Mouse (Mus musculus) lung, embryonic 14.5 days (tissue): Measurements from ENCODE around the gene Chn1. TPM values are rescaled to one million over a fixed set of nuclear protein-coding genes. Genes with fewer than 3 reads are reported as not detected.
A peak's percentile ranks its signal among the peaks of the same experiment; 100 is the strongest.

ENCODE experiments used
- ATAC-seq: fragments of 200-750 bp; cut with Nextera tagmentation; 2 replicates; pipeline ENCODE4 v1.8.0; 2017; ENCODE audit warnings: mild to moderate bottlenecking, moderate TSS enrichment, moderate library complexity; ENCODE audit not compliant: insufficient read depth
- DNase-seq: peaks from one replicate; pipeline ENCODE4 v3.0.0-alpha.2; 2015
- H3K27ac ChIP-seq: fragments of 300-500 bp; sonication (generic); 2 replicates; pipeline ENCODE4 v1.5.1; 2014; ENCODE audit warnings: low read depth, mild to moderate bottlenecking, moderate library complexity
- H3K27me3 ChIP-seq: fragments of 300-500 bp; sonication (generic); 2 replicates; pipeline ENCODE4 v1.6.1; 2014; ENCODE audit warnings: low read length, control low read depth; ENCODE audit not compliant: insufficient read depth
- H3K36me3 ChIP-seq: fragments of 300-500 bp; sonication (generic); 2 replicates; pipeline ENCODE4 v1.6.1; 2014; ENCODE audit warnings: control low read depth; ENCODE audit not compliant: insufficient read depth
- H3K4me1 ChIP-seq: fragments of 300-500 bp; sonication (generic); 2 replicates; pipeline ENCODE4 v1.6.1; 2014; ENCODE audit warnings: antibody characterized with exemption, control low read depth; ENCODE audit not compliant: insufficient read depth
- H3K4me2 ChIP-seq: fragments of 300-500 bp; sonication (generic); 2 replicates; pipeline ENCODE4 v1.6.1; 2014; ENCODE audit warnings: mild to moderate bottlenecking
- H3K4me3 ChIP-seq: fragments of 300-500 bp; sonication (generic); 2 replicates; pipeline ENCODE4 v1.5.1; 2014; ENCODE audit warnings: low read depth, low read length
- H3K9ac ChIP-seq: fragments of 300-500 bp; sonication (generic); 2 replicates; pipeline ENCODE4 v1.6.1; 2014
- H3K9me3 ChIP-seq: fragments of 300-500 bp; sonication (generic); 2 replicates; pipeline ENCODE4 v1.6.1; 2016; ENCODE audit warnings: low read depth, low read length, control low read depth
- CTCF ChIP-seq: IDR thresholded peaks from 2 replicates; pipeline ENCODE4 v1.5.1; 2016; ENCODE audit warnings: antibody characterized with exemption, low read depth
- WGBS: fragments of 180-500 bp; shearing (Covaris S2); extraction: QIAGEN DNeasy Blood & Tissue Kit; methylation state at CpG from one replicate; pipeline ENCODE4 v1.1.7; 2014; 5-methylcytosine and 5-hydroxymethylcytosine counted together
- polyA plus RNA-seq: library from polyadenylated mRNA; unstranded; fragments of >200 nt; fragmentation: Nextera tagmentation; extraction: Ambion mirVana; gene quantifications from 2 replicates; pipeline ENCODE4 v1.2.1, GENCODE M21; 2014

Chn1 gene
- polyA plus RNA-seq, 1 experiment from 2014 or later, result 56.4 TPM

DNA sequence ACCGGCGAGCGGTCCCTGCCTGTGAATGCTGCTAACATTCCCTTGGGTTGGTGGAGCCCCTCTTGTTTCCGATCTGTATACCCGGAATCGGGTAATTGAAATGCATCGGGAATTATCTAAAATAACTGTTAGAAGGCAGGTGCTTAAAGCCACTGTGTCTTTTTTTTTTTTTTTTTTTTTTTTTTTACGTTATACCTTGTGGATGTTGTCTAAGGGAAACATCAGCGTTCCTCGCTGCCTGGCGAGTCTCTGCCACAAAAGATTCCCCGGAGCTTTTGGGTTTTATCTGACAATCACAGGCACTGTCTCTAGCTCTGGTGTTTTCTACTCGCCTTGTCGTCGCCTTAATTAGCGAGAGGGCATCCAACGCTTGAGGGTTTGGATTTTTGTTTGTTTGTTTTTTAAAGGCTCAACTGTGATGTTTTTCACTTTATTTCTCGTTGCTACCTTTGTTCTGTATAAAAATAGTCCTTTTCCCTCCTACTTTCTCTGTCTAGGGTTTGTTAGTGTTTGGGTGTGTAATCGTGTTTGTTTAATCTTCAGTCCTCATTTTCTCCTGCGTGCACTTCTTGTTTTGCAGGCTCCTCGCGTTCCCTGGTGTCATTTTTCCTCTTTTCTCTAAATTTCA, 651 bp upstream of the Chn1 start:
- Histone ChIP-seq H3K4me1 (no peaks in the 10 kb centered on the region), H3K4me3 (peak overlapping the region; percentile 76)
- WGBS, result under 1% methylated on average over 22 of the region's 22 CpGs

DNA sequence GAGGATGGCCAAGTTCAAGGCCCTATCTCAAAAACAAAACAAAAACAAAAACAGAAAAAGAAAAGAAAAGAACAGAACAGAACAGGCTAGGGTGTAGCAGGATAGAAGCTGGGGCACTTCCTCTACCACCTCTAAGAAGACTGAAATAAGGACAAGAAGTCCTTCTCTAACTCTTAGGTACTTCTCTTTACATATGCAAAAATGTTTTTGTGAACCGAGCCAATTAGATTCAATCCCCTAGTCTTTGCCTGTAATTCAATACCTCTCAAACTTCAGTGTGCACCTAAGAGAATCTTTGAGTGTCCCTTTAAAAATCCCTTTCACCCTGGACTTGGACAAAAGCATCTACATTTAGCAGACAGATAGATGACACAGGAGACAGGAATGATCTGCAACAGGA, 2.2 kb downstream of the Chn1 start:
- H3K4me1 ChIP-seq, result no peaks in the 10 kb centered on the region
- no peak overlapping the region for H3K4me3 ChIP-seq
- peaks cover 19% of the 10 kb centered on the region for H3K27me3 ChIP-seq
- no peak overlapping the region for H3K9ac ChIP-seq
- no peak for TF ChIP-seq CTCF
- H3K4me2 ChIP-seq, result no peak overlapping the region
- H3K27ac ChIP-seq, result no peak overlapping the region
- no peaks in the 10 kb centered on the region for H3K36me3 ChIP-seq
- ATAC-seq, result no peak
- H3K9me3 ChIP-seq, result no peaks in the 10 kb centered on the region
- DNase-seq, result no peak
- WGBS, result 29% methylated on average over 1 of the region's 1 CpGs

More for the DNA sequence above, 651 bp upstream of the Chn1 start:
- ATAC-seq (no peak), DNase-seq (no peak)
- H3K9ac ChIP-seq, result peak overlapping the region; percentile 71
- TF ChIP-seq CTCF, result no peak
- no peaks in the 10 kb centered on the region for H3K9me3 ChIP-seq
- H3K36me3 ChIP-seq, result no peaks in the 10 kb centered on the region
- peak overlapping the region; percentile 77 for H3K4me2 ChIP-seq
- H3K27me3 ChIP-seq, result peaks cover 20% of the 10 kb centered on the region
- H3K27ac ChIP-seq, result no peak overlapping the region

DNA sequence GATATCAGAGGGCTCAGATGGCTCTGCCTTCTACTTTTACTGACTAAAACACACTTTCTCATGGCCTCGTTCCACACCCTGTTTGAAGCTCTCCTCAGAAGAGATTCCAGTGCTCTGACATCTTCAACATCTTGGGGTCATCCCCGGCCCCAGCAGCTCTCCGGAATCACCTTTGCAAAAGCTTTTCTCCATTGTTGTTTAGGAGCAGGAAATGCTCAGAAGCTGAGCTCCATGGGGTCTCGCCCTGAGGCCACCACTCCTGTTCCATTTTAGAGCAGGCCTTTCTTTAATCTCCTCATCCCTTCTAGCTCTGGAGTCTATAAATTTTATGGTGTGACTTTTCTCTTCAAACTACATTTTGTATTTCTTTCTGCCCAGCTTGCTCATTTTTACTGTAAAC, 6.5 kb downstream of the Chn1 start:
- Histone ChIP-seq H3K9me3 (no peaks in the 10 kb centered on the region), H3K27ac (no peak overlapping the region), H3K4me2 (no peak overlapping the region), H3K9ac (no peak overlapping the region), H3K4me1 (no peaks in the 10 kb centered on the region), H3K4me3 (no peak overlapping the region), H3K36me3 (no peaks in the 10 kb centered on the region), H3K27me3 (no peaks in the 10 kb centered on the region)
- TF ChIP-seq CTCF, result no peak
- ATAC-seq (no peak), DNase-seq (no peak)
- 76% methylated on average over 4 of the region's 4 CpGs for WGBS

GRCm38 (mm10) chr2:73763541-73763940, 11.6 kb downstream of the Chn1 start:
- TF ChIP-seq CTCF, result no peak
- H3K4me2 ChIP-seq, result no peak overlapping the region
- no peak overlapping the region for H3K9ac ChIP-seq
- H3K4me1 ChIP-seq, result no peaks in the 10 kb centered on the region
- ATAC-seq (no peak), DNase-seq (no peak)
- no peaks in the 10 kb centered on the region for H3K36me3 ChIP-seq
- WGBS, result 58% methylated on average over 3 of the region's 3 CpGs
- H3K27ac ChIP-seq, result no peak overlapping the region
- no peaks in the 10 kb centered on the region for H3K27me3 ChIP-seq
- no peaks in the 10 kb centered on the region for H3K9me3 ChIP-seq
- no peak overlapping the region for H3K4me3 ChIP-seq

DNA sequence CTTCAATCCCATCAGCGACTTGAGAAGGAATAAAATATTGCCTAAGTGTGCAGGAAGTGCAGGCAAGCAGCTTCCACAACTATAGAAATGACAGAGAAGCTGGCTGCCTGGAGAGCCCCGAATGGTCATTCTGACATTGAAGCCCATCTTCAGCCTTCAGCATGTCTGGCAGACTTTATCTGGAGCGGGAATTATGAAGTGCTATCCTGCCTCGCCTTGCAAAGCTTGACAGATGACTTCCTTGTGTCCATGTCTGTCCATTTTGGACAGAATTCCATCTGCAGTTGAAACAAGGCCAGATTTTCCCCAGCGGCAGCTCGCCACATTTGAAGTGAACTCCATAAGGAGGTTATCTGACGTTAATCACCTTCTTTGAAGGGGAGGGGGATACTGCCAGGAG, 15.2 kb downstream of the Chn1 start:
- peaks cover 5% of the 10 kb centered on the region; the same call in 1 of the 2 replicates for H3K9me3 ChIP-seq
- no peaks in the 10 kb centered on the region for H3K36me3 ChIP-seq
- TF ChIP-seq CTCF, result no peak
- no peaks in the 10 kb centered on the region for H3K4me1 ChIP-seq
- ATAC-seq, result peak; percentile 79; the same call in 1 of the 2 replicates
- no peak overlapping the region for H3K27ac ChIP-seq
- no peaks in the 10 kb centered on the region for H3K27me3 ChIP-seq
- no peak overlapping the region for H3K4me3 ChIP-seq
- DNase-seq, result peak; percentile 89
- no peak overlapping the region for H3K4me2 ChIP-seq
- H3K9ac ChIP-seq, result no peak overlapping the region
- 30% methylated on average over 7 of the region's 7 CpGs for WGBS

DNA sequence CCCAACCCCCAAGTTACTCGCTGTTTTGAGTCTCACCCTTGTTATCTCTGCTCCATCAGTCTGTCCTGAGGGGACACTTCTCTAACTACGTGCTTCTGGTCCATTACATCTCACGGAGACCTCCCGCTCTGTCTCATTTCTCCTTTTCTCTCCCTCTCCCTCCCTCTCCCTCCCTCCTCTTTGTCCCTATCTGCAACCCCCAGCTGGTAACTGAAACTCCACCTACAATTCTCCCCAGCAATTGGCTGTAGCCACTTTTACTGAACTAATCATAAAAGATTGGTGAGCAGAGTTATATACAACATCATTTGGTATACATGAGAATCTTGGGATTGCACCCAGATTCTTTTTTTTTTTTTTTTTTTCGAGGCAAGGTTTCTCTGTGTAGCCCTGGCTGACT, 16.1 kb downstream of the Chn1 start:
- no peak for TF ChIP-seq CTCF
- DNase-seq (no peak), ATAC-seq (no peak)
- H3K4me1 ChIP-seq, result no peaks in the 10 kb centered on the region
- no peak overlapping the region for H3K4me2 ChIP-seq
- no peaks in the 10 kb centered on the region for H3K36me3 ChIP-seq
- no peak overlapping the region for H3K4me3 ChIP-seq
- WGBS, result 60% methylated on average over 5 of the region's 5 CpGs
- H3K27ac ChIP-seq, result no peak overlapping the region
- H3K9ac ChIP-seq, result no peak overlapping the region
- no peaks in the 10 kb centered on the region for H3K27me3 ChIP-seq
- peaks cover 6% of the 10 kb centered on the region; the same call in 1 of the 2 replicates for H3K9me3 ChIP-seq

- Histone ChIP-seq H3K36me3 (no peaks in the 10 kb centered on the region), H3K4me3 (no peak overlapping the region), H3K4me1 (no peaks in the 10 kb centered on the region), H3K4me2 (no peak overlapping the region), H3K9me3 (no peaks in the 10 kb centered on the region), H3K27me3 (no peaks in the 10 kb centered on the region), H3K9ac (no peak overlapping the region), H3K27ac (no peak overlapping the region)
- WGBS, result 92% methylated on average over 1 of the region's 1 CpGs
- TF ChIP-seq CTCF, result no peak
- no peak for ATAC-seq
- DNase-seq, result no peak
Observed at GRCm38 (mm10) chr2:73747297-73747696, 27.8 kb downstream of the Chn1 start.

GRCm38 (mm10) chr2:73746375-73746770, 28.8 kb downstream of the Chn1 start:
- Histone ChIP-seq H3K4me3 (no peak overlapping the region), H3K27ac (no peak overlapping the region), H3K36me3 (no peaks in the 10 kb centered on the region), H3K27me3 (no peaks in the 10 kb centered on the region), H3K9me3 (no peaks in the 10 kb centered on the region), H3K4me1 (no peaks in the 10 kb centered on the region), H3K4me2 (no peak overlapping the region), H3K9ac (no peak overlapping the region)
- WGBS, result 95% methylated on average over 1 of the region's 1 CpGs
- ATAC-seq, result no peak
- no peak for TF ChIP-seq CTCF
- DNase-seq, result no peak
